Mouse (Mus musculus) bone marrow, adult 2 months (tissue): ENCODE results near the gene Wnt3. TPM values are rescaled to one million over a fixed set of nuclear protein-coding genes. Genes with fewer than 3 reads are reported as not detected.

ENCODE experiments used
- H3K27ac ChIP-seq: fragments of 200-500 bp; 2 replicates; pipeline ENCODE4 v1.5.1; 2012; ENCODE audit warnings: low read depth, mild to moderate bottlenecking, control low read depth, inconsistent platforms, low read length; ENCODE audit not compliant: control insufficient read depth, poor library complexity, insufficient read depth
- H3K4me1 ChIP-seq: fragments of 200-500 bp; 2 replicates; pipeline ENCODE4 v1.6.1; 2011; ENCODE audit warnings: low read length; ENCODE audit not compliant: control insufficient read depth, insufficient read depth
- H3K4me3 ChIP-seq: fragments of 200-500 bp; replicated peaks from 2 replicates; pipeline ENCODE3; 2011; ENCODE audit warnings: mild to moderate bottlenecking, low read depth, low read length, control low read depth; ENCODE audit not compliant: control insufficient read depth
- CTCF ChIP-seq: fragments of 200-500 bp; IDR thresholded peaks from 2 replicates; pipeline ENCODE4 v1.5.1; 2011; ENCODE audit warnings: low read length, control low read depth; ENCODE audit not compliant: control insufficient read depth, insufficient read depth
- POLR2A ChIP-seq: fragments of 200-500 bp; IDR thresholded peaks from 2 replicates; pipeline ENCODE4 v1.6.1; 2011; ENCODE audit warnings: low read depth, mild to moderate bottlenecking, control low read depth, low read length, borderline replicate concordance; ENCODE audit not compliant: control insufficient read depth
- WGBS: fragments of 180-500 bp; shearing (Covaris S2); methylation state at CpG from one replicate; pipeline ENCODE4 v1.1.7; 2018; 5-methylcytosine and 5-hydroxymethylcytosine counted together
- polyA plus RNA-seq: library from polyadenylated mRNA; stranded (reverse); fragments of >200 nt; gene quantifications from 2 replicates; pipeline ENCODE4 v1.2.4, GENCODE M21; 2011; ENCODE audit warnings: low replicate concordance; ENCODE audit not compliant: missing spikeins, insufficient read depth, insufficient read length

Gene Wnt3
- polyA plus RNA-seq, 1 experiment = not detected

DNA sequence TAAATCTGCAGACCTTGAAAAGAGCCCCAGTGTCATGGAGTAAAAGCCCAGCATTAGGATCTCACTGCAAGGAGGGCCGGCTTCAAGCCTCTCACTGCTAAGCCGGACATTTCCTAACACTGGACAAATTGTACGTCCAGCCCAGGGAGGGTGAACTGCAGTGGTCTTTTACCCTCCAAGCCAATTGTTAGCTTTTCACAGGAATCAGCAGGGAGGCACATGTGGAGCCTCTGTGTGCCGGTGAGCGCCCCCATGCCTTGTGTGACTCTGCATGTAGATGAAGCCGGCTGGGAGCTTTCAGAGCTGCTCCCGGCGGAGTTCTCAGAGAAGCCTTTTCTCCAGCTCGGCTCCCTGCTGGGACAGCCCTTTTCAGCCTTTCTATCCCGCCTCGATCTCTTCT, 66.9 kb downstream of the Wnt3 start:
- TF ChIP-seq CTCF (no peak), POLR2A (no peak)
- Histone ChIP-seq H3K27ac (no peak overlapping the region), H3K4me1 (no peaks in the 10 kb centered on the region; the same call in 1 of the 2 replicates), H3K4me3 (no peak overlapping the region)
- WGBS = 90% methylated on average over 11 of the region's 11 CpGs

DNA sequence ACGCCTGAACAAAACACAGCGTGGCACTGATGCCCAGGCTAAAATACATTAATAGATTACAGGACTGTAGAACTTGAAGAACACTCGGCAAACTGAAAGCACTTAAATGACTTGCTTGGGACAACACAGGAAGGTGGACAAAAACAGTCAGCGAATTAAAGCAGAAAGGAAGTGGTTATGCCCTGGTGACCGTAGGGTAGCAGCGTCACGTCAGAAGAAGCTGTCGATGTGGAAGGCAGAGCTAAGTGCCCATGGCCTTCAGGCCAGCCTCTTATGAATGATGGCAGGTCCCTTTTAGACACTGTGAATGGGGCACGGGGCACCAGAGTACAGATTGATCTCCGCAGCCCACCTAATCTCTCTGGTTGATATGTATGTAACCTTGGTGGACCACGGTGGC, 74.3 kb downstream of the Wnt3 start:
- no peak overlapping the region for H3K4me3 ChIP-seq
- H3K27ac ChIP-seq = no peak overlapping the region
- WGBS = 51% methylated on average over 11 of the region's 11 CpGs
- H3K4me1 ChIP-seq = no peaks in the 10 kb centered on the region; the same call in 1 of the 2 replicates
- TF ChIP-seq CTCF (no peak), POLR2A (no peak)

DNA sequence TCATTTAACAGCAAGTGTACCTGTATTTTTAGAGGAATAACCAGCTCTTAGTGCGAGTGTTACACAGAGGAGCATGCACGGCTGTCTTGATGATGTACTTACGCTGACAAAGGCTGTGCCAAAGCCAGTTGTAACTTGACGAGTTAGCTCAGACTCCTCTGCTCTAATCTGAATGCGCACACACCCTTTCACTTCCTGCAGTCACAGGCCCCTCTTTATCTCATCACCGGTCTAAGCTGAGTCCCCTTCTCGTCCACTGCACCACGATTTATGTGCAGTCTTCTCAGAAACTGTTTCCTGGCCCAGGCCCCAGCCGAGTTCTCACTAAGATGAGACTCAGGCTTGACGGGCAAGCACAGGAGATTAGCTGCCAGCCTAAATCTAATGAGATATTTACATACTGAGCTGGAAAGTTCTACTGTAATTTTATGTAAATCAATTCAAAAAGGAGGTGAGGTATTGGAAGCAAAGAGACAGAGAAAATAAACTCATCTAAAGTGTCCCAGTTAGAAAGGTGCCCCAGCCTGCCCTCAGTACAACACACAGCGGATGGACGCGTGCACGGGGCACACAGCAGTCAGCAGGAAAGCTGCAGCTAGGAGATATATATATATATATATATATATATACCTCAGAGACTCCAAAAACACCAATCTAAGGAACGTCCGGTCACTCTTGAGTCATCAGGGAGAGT, 78.8 kb downstream of the Wnt3 start:
- 44% methylated on average over 16 of the region's 16 CpGs for WGBS
- H3K27ac ChIP-seq = no peak overlapping the region

DNA sequence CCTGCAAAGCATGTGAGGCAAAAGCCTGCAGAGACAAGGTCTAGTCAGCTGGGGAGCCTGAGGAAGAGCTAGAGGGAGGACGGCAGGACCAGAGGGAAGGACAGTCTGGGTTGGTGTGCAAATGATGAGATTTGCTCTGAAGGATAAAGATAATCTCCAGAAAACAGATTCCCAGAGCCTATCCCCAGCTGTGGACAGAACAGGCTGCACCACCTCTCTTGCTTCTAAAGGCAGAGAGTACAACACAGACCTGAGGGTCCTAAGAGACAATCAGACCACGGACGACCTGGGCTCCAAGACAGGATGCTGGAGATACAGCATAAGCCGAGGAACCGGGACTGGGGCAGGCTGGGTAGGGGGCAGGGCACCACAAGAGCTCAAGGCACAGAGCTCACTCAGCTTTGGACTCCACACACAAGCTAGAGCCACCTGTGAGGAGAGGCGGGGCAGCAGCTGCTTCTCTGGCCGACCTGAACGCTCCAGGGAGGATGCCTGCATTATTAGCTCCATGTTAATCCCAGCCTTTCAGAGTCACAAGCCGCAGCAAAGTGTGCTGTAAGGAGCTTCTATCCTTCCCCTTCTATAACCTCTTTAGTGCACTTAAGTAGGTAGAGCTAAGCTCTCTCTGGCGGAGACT, 79.5 kb downstream of the Wnt3 start:
- WGBS = 73% methylated on average over 10 of the region's 10 CpGs
- Histone ChIP-seq H3K27ac (no peak overlapping the region), H3K4me1 (no peaks in the 10 kb centered on the region), H3K4me3 (no peak overlapping the region)
- TF ChIP-seq CTCF (no peak), POLR2A (no peak)

More for the DNA sequence above, 78.8 kb downstream of the Wnt3 start:
- Histone ChIP-seq H3K4me1 (no peaks in the 10 kb centered on the region), H3K4me3 (no peak overlapping the region)
- no peak for TF ChIP-seq POLR2A
- TF ChIP-seq CTCF = no peak

DNA sequence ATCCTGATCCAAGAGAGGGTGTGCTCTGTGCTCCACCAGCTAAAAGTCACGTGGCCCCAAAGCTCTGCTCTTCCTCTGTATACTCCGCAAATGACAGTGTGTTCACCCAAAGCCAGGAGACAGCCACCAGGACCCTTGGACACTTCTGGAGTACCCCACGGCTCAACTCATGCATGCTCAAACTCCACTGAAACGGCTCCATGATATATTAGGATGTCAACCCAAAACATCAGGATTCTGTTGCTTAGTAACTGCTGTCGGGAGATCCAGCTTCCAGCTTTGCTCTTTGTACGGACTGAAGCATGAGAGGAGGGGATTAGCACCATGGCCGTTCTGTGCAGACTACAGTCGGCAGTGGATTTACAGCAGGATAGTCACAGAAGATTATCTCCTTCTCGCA, 80.3 kb downstream of the Wnt3 start:
- H3K4me3 ChIP-seq = no peak overlapping the region
- H3K4me1 ChIP-seq = no peaks in the 10 kb centered on the region
- no peak overlapping the region for H3K27ac ChIP-seq
- WGBS = 87% methylated on average over 9 of the region's 9 CpGs
- no peak for TF ChIP-seq CTCF
- TF ChIP-seq POLR2A = no peak

DNA sequence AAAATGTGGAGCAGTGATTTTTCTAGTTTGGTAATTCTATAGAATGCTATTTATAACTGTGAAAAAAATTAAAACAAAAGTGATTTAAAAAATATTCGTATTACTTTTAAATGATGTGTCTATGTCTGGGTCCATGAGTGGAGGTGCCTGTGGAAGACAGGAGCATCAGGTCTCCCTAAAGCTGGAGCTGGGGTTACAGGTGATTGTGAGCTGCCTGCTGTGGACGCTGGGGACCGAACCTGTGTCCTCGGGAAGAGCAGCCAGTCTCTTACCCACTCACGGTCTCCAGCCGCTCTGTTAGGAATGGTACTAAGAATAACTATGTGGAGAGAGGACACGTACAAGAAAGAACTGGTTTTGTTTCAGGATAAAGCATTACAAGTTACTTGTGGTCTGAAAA, 82.7 kb downstream of the Wnt3 start:
- no peak for TF ChIP-seq POLR2A
- no peak for TF ChIP-seq CTCF

DNA sequence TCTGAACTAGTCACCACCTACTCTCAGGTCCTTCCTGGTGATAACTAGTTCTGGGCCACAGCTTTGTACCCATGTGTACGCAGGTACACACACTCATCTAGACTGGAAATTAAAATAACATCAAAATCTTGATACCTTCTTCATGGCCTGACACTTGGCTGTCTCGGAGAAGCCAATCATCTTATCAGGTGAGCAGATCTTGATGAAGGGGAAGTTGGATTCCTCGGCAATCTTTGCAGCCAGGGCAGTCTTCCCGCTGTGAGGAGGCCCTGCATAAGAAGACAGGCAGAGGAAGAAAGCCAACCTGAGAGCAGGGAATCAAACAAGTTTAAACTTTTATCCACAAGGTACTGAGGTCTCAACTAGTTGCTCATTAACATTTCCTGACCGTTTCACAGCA, 84.8 kb downstream of the Wnt3 start:
- TF ChIP-seq CTCF (no peak), POLR2A (no peak)
- H3K4me1 ChIP-seq = no peaks in the 10 kb centered on the region
- WGBS = 69% methylated on average over 5 of the region's 5 CpGs
- H3K4me3 ChIP-seq = no peak overlapping the region
- no peak overlapping the region for H3K27ac ChIP-seq

More for the DNA sequence above, 82.7 kb downstream of the Wnt3 start:
- 83% methylated on average over 7 of the region's 7 CpGs for WGBS
- H3K27ac ChIP-seq = no peak overlapping the region
- H3K4me3 ChIP-seq = no peak overlapping the region
- no peaks in the 10 kb centered on the region for H3K4me1 ChIP-seq

DNA sequence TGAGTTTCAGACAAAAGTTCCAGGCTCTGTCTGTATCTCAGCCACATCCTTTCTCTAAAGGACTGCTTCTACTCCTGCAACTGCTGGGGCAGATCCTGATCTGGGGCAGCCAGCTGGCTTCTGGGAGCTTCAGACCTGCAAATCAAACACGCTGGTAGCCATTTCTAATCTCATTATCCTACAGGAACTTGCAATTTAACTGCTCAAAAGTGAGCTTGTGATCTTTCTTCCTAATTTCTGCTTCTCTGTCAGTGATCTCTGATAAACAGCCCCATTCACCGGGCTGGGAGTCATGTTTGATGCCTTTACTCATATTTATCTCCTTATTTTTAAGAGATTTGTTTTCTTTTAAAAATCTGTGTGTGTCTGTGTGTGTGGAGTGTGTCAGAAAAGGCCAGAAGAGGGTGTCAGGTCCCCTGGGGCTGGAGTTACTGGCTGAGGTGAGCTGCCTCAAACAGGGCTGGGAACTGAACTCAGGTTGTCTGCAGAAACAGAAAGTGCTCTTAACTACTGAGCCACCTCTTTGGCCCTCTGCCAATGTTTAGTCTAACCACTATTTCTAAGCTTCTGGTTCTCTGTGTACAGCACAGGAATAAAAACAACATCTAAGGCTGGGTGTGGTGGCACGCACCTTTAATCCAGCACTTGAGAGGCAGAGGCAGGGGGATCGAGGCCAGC, 86.1 kb downstream of the Wnt3 start:
- TF ChIP-seq POLR2A (no peak), CTCF (no peak)
- WGBS = 74% methylated on average over 4 of the region's 4 CpGs
- Histone ChIP-seq H3K4me3 (no peak overlapping the region), H3K4me1 (no peaks in the 10 kb centered on the region), H3K27ac (no peak overlapping the region)
